Mouse (Mus musculus) forebrain, embryonic 13.5 days (tissue): Measurements from ENCODE around the gene Dpm2. TPM values are rescaled to one million over a fixed set of nuclear protein-coding genes. Genes with fewer than 3 reads are reported as not detected.

ENCODE experiments used
- ATAC-seq: fragments of 200-750 bp; cut with Nextera tagmentation; 2 replicates; pipeline ENCODE4 v1.8.0; 2017
- H3K27ac ChIP-seq: fragments of 300-500 bp; sonication (generic); 2 replicates; pipeline ENCODE4 v1.5.1; 2015; ENCODE audit warnings: inconsistent platforms, mild to moderate bottlenecking, moderate library complexity
- H3K27me3 ChIP-seq: fragments of 300-500 bp; sonication (generic); 2 replicates; pipeline ENCODE4 v1.6.1; 2015; ENCODE audit warnings: mild to moderate bottlenecking, inconsistent platforms
- H3K36me3 ChIP-seq: fragments of 300-500 bp; sonication (generic); 2 replicates; pipeline ENCODE4 v1.6.1; 2015; ENCODE audit warnings: mild to moderate bottlenecking, inconsistent platforms; ENCODE audit not compliant: poor library complexity, severe bottlenecking
- H3K4me1 ChIP-seq: fragments of 300-500 bp; sonication (generic); 2 replicates; pipeline ENCODE4 v1.6.1; 2015; ENCODE audit warnings: inconsistent platforms
- H3K4me2 ChIP-seq: fragments of 300-500 bp; sonication (generic); 2 replicates; pipeline ENCODE4 v1.6.1; 2015; ENCODE audit warnings: inconsistent platforms, mild to moderate bottlenecking, moderate library complexity
- H3K4me3 ChIP-seq: fragments of 300-500 bp; sonication (generic); 2 replicates; pipeline ENCODE4 v1.5.1; 2015; ENCODE audit warnings: mild to moderate bottlenecking, inconsistent platforms
- H3K9ac ChIP-seq: fragments of 300-500 bp; sonication (generic); 2 replicates; pipeline ENCODE4 v1.6.1; 2015; ENCODE audit warnings: mild to moderate bottlenecking, inconsistent platforms
- H3K9me3 ChIP-seq: fragments of 300-500 bp; sonication (generic); replicated peaks from 2 replicates; pipeline ENCODE4 v1.6.1; 2016; ENCODE audit warnings: inconsistent platforms
- WGBS: fragments of 180-500 bp; shearing (Covaris S2); methylation state at CpG from one replicate; pipeline ENCODE4 v1.1.7; 2015; 5-methylcytosine and 5-hydroxymethylcytosine counted together
- polyA plus RNA-seq: library from polyadenylated mRNA; unstranded; fragments of >200 nt; fragmentation: Nextera tagmentation; extraction: Ambion mirVana; gene quantifications from 2 replicates; pipeline ENCODE4 v1.2.1, GENCODE M21; 2015

The Dpm2 gene
- polyA plus RNA-seq, 1 experiment from 2014 or later, result 129 TPM

- Histone ChIP-seq H3K9ac (peak overlapping the region; percentile 92), H3K27ac (no peak overlapping the region; the same call in 1 of the 2 replicates), H3K4me1 (peaks cover 57% of the 10 kb centered on the region), H3K27me3 (no peaks in the 10 kb centered on the region), H3K9me3 (no peaks in the 10 kb centered on the region), H3K4me2 (peak overlapping the region; percentile 84), H3K4me3 (peak overlapping the region; percentile 93), H3K36me3 (no peaks in the 10 kb centered on the region)
- 4% methylated on average over 11 of the region's 11 CpGs for WGBS
- no peak for ATAC-seq
Measured at GRCm38 (mm10) chr2:32536634-32537359, 33.9 kb upstream of the Dpm2 start.

GRCm38 (mm10) chr2:32537360-32537905 is 33.2 kb upstream of the Dpm2 start:
- Histone ChIP-seq H3K36me3 (no peaks in the 10 kb centered on the region), H3K9me3 (no peaks in the 10 kb centered on the region), H3K4me3 (peak overlapping the region; percentile 93), H3K9ac (peak overlapping the region; percentile 92), H3K27me3 (no peaks in the 10 kb centered on the region), H3K27ac (no peak overlapping the region), H3K4me2 (peak overlapping the region; percentile 84), H3K4me1 (peaks cover 57% of the 10 kb centered on the region)
- no peak for ATAC-seq
- 11% methylated on average over 9 of the region's 9 CpGs for WGBS

- no peaks in the 10 kb centered on the region for H3K36me3 ChIP-seq
- H3K4me3 ChIP-seq, result peak overlapping the region; percentile 93; the same call in 1 of the 2 replicates
- ATAC-seq, result no peak
- H3K27me3 ChIP-seq, result no peaks in the 10 kb centered on the region
- H3K4me2 ChIP-seq, result peak overlapping the region; percentile 84
- WGBS, result 80% methylated on average over 5 of the region's 5 CpGs
- peak overlapping the region; percentile 92; the same call in 1 of the 2 replicates for H3K9ac ChIP-seq
- H3K9me3 ChIP-seq, result no peaks in the 10 kb centered on the region
- H3K4me1 ChIP-seq, result peaks cover 60% of the 10 kb centered on the region
- no peak overlapping the region for H3K27ac ChIP-seq
Measured at GRCm38 (mm10) chr2:32537941-32538340, 32.7 kb upstream of the Dpm2 start.

- no peak overlapping the region for H3K27ac ChIP-seq
- no peaks in the 10 kb centered on the region for H3K36me3 ChIP-seq
- peaks cover 61% of the 10 kb centered on the region for H3K4me1 ChIP-seq
- ATAC-seq, result no peak
- peak overlapping the region; percentile 84 for H3K4me2 ChIP-seq
- no peak overlapping the region; the same call in 1 of the 2 replicates for H3K4me3 ChIP-seq
- peak overlapping the region; percentile 26; the same call in 1 of the 2 replicates for H3K9ac ChIP-seq
- H3K27me3 ChIP-seq, result no peaks in the 10 kb centered on the region
- H3K9me3 ChIP-seq, result no peaks in the 10 kb centered on the region
- WGBS, result 65% methylated on average over 4 of the region's 4 CpGs
Measured at GRCm38 (mm10) chr2:32538461-32538860, 32.2 kb upstream of the Dpm2 start.

- no peaks in the 10 kb centered on the region for H3K36me3 ChIP-seq
- H3K4me1 ChIP-seq, result peaks cover 51% of the 10 kb centered on the region
- ATAC-seq, result no peak
- 82% methylated on average over 14 of the region's 14 CpGs for WGBS
- H3K9me3 ChIP-seq, result no peaks in the 10 kb centered on the region
- H3K4me2 ChIP-seq, result 0 out of 2 replicates have a peak overlapping the region, but pooled peaks have one; percentile 1
- no peak overlapping the region for H3K9ac ChIP-seq
- H3K27me3 ChIP-seq, result no peaks in the 10 kb centered on the region
- H3K27ac ChIP-seq, result no peak overlapping the region
- H3K4me3 ChIP-seq, result no peak overlapping the region
Measured at GRCm38 (mm10) chr2:32539452-32539981, 31.1 kb upstream of the Dpm2 start.

- Histone ChIP-seq H3K4me2 (no peak overlapping the region), H3K4me1 (peaks cover 42% of the 10 kb centered on the region), H3K4me3 (no peak overlapping the region), H3K9me3 (no peaks in the 10 kb centered on the region), H3K9ac (no peak overlapping the region), H3K27ac (no peak overlapping the region), H3K27me3 (no peaks in the 10 kb centered on the region), H3K36me3 (no peaks in the 10 kb centered on the region)
- WGBS, result 94% methylated on average over 2 of the region's 2 CpGs
- ATAC-seq, result no peak
Measured at GRCm38 (mm10) chr2:32541333-32541908, 29.2 kb upstream of the Dpm2 start.

- Histone ChIP-seq H3K4me2 (no peak overlapping the region), H3K27ac (no peak overlapping the region), H3K9me3 (no peaks in the 10 kb centered on the region), H3K4me3 (no peak overlapping the region), H3K36me3 (no peaks in the 10 kb centered on the region), H3K9ac (no peak overlapping the region), H3K4me1 (peaks cover 35% of the 10 kb centered on the region), H3K27me3 (no peaks in the 10 kb centered on the region)
- 92% methylated on average over 4 of the region's 4 CpGs for WGBS
- no peak for ATAC-seq
Measured at GRCm38 (mm10) chr2:32541986-32542573, 28.6 kb upstream of the Dpm2 start.

GRCm38 (mm10) chr2:32543031-32543449 is 27.6 kb upstream of the Dpm2 start:
- Histone ChIP-seq H3K27ac (no peak overlapping the region), H3K27me3 (no peaks in the 10 kb centered on the region), H3K4me1 (peaks cover 26% of the 10 kb centered on the region), H3K9me3 (no peaks in the 10 kb centered on the region), H3K4me3 (no peak overlapping the region), H3K4me2 (no peak overlapping the region), H3K36me3 (no peaks in the 10 kb centered on the region), H3K9ac (no peak overlapping the region)
- ATAC-seq, result no peak
- 94% methylated on average over 3 of the region's 3 CpGs for WGBS

GRCm38 (mm10) chr2:32546951-32547350 is 23.7 kb upstream of the Dpm2 start:
- Histone ChIP-seq H3K36me3 (no peaks in the 10 kb centered on the region), H3K4me3 (no peak overlapping the region), H3K27me3 (no peaks in the 10 kb centered on the region), H3K27ac (no peak overlapping the region), H3K4me2 (no peak overlapping the region), H3K9me3 (no peaks in the 10 kb centered on the region), H3K4me1 (peaks cover 4% of the 10 kb centered on the region; the same call in 1 of the 2 replicates), H3K9ac (no peak overlapping the region)
- WGBS, result 76% methylated on average over 1 of the region's 1 CpGs
- no peak for ATAC-seq

GRCm38 (mm10) chr2:32547380-32547779 is 23.3 kb upstream of the Dpm2 start:
- no peaks in the 10 kb centered on the region for H3K27me3 ChIP-seq
- H3K27ac ChIP-seq, result no peak overlapping the region
- ATAC-seq, result no peak
- WGBS, result 96% methylated on average over 5 of the region's 5 CpGs
- H3K9ac ChIP-seq, result no peak overlapping the region
- H3K9me3 ChIP-seq, result no peaks in the 10 kb centered on the region
- no peaks in the 10 kb centered on the region for H3K36me3 ChIP-seq
- H3K4me2 ChIP-seq, result no peak overlapping the region
- H3K4me1 ChIP-seq, result peaks cover 4% of the 10 kb centered on the region; the same call in 1 of the 2 replicates
- H3K4me3 ChIP-seq, result no peak overlapping the region

- H3K9me3 ChIP-seq, result no peaks in the 10 kb centered on the region
- H3K27ac ChIP-seq, result no peak overlapping the region
- H3K4me2 ChIP-seq, result no peak overlapping the region
- no peak overlapping the region for H3K4me3 ChIP-seq
- ATAC-seq, result no peak
- WGBS, result 93% methylated on average over 7 of the region's 7 CpGs
- H3K36me3 ChIP-seq, result no peaks in the 10 kb centered on the region
- no peaks in the 10 kb centered on the region for H3K4me1 ChIP-seq
- H3K27me3 ChIP-seq, result no peaks in the 10 kb centered on the region
- H3K9ac ChIP-seq, result no peak overlapping the region
Measured at GRCm38 (mm10) chr2:32547964-32548739, 22.5 kb upstream of the Dpm2 start.
